Mouse (Mus musculus): ENCODE data around the gene Map3k7.
"Not testable (repeated sequence)": the region's sequence is repeated elsewhere in the genome, so short reads cannot be mapped to it uniquely, and the experiment has no call there.

DNA sequence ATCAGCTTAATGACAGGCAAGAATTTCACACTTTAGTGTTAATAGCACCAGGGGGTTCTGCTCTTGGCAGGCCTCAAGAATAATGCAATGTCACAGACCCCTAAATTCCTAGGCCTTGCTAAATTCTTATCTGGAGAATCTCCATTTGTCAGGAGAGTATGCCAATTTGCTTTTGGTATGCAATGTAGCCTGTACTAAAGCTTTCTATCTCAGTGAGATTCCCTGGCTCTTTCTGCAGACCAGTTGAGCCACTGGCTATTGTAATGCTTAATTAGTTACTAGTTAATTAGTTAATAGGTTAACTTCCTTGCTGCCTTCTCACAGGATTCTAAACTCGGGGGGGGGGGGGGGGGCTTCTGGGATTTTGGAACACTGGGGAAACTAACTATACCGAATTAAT is 60.3 kb downstream of the Map3k7 start:
- TF ChIP-seq POLR2A (IDR thresholded peaks at IDR 0.05; ENCODE audit: borderline replicate concordance, control insufficient read depth, low read depth, low read length); CTCF (IDR thresholded peaks at IDR 0.05; ENCODE audit: control insufficient read depth, insufficient read depth, low read length): not testable (repeated sequence)

Measured in bone marrow, adult 2 months (tissue).